Mouse (Mus musculus) lung, adult 18-20 months (tissue): ENCODE results near the gene Nfia.

Source experiments
- DNase-seq, 2 experiments: peaks; one replicate each; pipeline ENCODE4 v3.0.0; 2022; ENCODE audit warnings: mixed read lengths in 2 of 2

The Nfia gene

GRCm38 (mm10) chr4:97784236-97784635 lies 11.7 kb downstream of the Nfia start:
- no peak for DNase-seq

DNA sequence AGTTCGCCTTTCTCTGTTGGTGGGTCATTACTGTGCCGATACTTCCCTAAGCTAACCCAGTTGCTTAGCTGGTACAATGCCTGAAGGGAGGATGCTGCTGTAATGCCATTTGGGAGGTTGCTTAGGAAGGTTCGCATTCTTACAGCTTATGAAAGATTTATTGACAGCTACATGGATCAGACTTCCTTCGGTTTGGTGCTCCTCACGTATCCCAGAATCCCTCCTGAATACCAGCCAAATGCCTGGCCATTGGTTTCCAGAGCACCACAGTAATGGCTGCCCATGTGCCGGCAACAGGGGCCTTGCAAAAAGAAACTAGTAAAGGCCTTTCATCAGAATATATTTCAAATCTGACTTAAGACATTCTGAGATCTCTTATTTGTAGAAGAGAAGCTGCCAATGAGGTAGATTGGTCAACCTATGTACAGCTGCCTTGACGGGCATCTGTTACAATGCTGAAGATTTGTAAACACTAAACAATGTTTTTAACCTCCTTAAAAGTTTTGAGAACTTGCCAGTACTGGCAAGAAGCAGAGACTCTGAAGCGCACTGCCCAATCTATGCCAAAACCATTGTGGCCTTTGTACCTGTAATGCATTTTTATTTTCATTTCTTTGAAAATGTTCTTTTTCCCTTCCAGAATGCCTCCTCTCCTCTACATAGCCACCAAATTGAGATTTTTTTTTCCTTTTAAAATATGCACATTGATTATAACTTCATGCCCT lies 13.2 kb downstream of the Nfia start:
- DNase-seq = no peak

GRCm38 (mm10) chr4:97786571-97786970 lies 14.0 kb downstream of the Nfia start:
- no peak for DNase-seq

DNA sequence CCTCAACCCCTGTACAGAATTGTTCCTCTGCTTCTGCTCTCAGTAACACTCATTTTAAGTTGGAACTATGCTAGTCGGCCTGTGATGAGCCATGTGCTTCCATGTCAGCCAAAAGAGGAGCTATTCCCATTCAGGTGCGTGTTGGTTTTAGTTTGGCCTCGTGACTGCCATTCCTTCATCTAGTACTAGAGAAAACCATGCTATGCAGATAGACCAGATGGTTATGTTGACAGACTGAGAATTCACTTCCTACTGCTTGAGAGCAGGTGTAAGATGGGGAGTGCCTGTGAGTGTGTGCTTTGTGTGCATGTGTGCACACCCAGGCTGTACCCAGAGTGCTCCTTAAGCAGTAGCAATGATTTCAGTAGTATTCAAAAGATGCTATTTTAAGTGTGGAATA lies 15.0 kb downstream of the Nfia start:
- peak; percentile 34 to 60 for DNase-seq

DNA sequence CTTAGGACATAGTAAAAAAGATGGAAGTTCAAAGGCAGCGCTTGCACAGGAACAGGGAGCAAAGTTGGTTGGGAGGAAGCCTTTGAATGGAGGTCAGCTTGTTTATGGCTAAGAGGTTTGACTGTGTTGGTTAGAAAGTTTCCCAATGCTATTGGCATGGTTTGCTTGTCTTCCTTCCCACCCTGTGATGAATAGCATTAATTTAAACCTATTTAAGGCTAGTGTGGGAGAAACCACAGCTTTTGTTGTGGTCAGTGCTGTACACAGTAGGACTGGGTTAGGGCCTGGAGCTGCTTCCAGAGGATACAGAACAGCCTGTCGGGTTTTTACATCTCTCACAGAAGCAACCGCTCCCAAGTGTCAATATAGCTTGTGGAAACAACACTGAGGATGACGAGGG lies 16.0 kb downstream of the Nfia start:
- DNase-seq = no peak

GRCm38 (mm10) chr4:97793931-97794330 lies 21.4 kb downstream of the Nfia start:
- no peak for DNase-seq

GRCm38 (mm10) chr4:97794865-97795264 lies 22.3 kb downstream of the Nfia start:
- DNase-seq = no peak

DNA sequence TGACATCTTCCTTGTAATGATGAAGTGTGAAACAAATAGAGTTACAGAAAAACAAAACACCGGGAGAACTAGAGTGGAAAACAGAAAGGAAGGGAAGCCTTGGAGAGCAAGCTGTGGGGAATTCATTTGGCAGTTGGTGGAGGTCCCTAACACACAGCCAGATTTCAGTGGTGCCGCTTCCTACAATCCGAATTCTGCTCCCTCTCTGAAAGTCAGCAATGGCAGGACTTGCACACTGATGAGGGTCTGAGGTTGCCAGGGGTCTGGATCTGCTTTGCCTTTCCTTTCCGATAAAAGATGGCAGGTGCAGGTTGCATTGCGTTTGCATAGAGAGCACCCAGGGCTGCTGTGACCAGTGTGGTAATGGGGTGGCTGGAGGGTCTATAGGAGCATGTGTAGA lies 23.4 kb downstream of the Nfia start:
- DNase-seq = no peak

- DNase-seq = no peak
Measured at GRCm38 (mm10) chr4:97796505-97796904, 24.0 kb downstream of the Nfia start.

- DNase-seq = no peak
Measured at GRCm38 (mm10) chr4:97803791-97804190, 31.3 kb downstream of the Nfia start.

DNA sequence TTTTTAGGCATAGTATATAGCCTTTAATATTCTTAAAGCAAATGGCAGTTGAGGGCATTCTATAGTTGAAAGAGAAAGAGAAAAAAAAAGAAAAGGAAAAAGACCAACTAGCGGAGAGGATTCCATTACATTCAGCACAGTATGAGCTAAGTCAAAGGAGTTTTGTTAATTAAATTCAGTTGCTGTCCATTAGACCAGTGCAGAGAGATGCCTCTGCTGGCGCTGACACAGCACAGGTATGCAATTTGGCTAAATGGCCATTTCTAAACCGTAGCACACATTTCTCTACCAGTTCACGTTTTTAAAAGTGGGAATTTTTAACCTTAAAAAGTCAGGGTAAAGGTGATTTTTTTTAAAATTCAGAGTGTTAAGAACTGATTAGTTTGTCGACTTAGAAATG lies 32.1 kb downstream of the Nfia start:
- no peak for DNase-seq

GRCm38 (mm10) chr4:97805255-97805654 lies 32.7 kb downstream of the Nfia start:
- no peak for DNase-seq

- no peak for DNase-seq
Measured at GRCm38 (mm10) chr4:97805896-97806808, 33.6 kb downstream of the Nfia start.

DNA sequence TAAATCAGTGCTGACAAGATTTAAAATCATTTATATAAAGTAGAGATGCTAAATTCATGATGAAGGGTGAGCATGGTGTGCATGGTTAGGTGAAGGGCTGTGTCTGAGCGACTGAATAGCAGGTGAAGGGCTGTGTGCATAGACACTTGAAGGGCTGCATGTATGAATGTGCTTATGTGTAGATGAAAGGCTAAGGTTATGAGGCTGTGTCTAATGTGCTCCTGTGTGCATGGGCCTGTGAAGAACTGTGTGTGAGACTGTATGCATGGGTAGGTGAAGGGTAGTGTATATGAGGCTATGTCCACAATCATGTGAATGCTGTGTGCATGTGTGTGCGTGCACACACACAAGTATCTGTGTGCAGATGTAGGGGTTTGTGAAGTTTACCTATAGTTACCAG lies 34.4 kb downstream of the Nfia start:
- DNase-seq = no peak

DNA sequence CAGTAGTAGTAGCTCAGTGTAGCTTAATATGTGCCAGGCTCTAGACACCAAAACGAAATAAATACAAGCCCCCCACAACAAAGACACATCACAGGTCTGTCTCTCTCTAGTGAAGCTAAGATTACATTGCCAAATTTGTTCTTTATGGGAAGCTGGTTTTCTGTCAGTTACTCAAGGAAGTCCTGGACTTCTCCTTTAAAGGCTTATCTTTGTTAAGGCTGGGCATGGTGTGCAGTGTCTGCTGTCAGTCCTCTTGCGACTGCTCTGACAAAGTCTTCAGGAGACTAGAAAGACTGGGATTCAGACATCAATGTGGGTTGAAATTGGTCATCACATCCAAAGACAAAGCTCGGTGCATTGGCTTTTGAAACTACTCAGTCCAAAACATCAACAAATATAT lies 36.4 kb downstream of the Nfia start:
- DNase-seq = no peak

GRCm38 (mm10) chr4:97809582-97810295 lies 37.2 kb downstream of the Nfia start:
- peak in 1 of 2 experiments; percentile 56 for DNase-seq

DNA sequence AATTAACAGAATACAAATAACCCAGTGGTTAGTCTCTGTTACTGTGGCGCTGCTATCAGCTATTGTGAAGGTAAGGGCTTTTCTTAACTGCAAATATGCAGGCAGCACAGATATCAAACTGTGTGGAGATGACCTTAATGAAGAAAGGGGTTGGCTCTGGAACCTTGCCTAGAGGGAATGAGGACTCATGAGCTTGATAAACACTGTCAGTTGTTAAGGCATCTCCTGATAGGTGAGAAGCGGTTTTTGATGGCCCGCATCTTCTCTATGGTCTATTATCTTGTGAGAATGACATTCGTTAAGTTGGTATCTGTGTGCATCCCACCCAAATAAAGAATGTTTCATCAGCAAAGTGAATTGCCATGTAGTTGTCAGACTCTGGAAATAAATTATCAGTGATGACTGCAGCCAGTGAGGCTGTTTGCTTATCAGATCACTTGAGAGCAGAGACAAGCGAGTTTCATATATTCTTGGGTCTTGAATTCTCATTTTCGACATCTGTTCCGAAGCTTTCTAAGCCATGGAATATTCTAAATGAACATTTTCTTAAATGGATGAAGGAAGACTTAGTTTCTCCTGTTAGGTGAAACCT lies 37.9 kb downstream of the Nfia start:
- no peak for DNase-seq

DNA sequence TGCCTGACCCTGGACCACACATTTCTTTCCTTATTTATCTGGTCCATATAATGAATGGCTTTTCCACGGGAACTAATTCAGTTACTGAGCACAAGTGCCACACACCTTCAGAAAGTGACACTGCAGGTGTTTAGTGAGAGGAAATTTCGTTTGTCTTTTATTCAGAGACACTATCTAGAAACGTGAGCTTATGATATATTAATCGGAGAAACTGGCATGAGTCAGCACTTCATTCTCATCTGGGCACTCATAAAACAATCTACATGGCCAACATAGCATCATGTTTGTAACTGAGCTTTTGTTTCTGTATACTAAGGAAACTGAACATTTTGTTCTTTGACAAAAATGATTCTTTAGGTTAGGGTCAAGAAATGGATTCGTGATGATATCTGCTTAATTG lies 40.5 kb downstream of the Nfia start:
- DNase-seq = no peak

DNA sequence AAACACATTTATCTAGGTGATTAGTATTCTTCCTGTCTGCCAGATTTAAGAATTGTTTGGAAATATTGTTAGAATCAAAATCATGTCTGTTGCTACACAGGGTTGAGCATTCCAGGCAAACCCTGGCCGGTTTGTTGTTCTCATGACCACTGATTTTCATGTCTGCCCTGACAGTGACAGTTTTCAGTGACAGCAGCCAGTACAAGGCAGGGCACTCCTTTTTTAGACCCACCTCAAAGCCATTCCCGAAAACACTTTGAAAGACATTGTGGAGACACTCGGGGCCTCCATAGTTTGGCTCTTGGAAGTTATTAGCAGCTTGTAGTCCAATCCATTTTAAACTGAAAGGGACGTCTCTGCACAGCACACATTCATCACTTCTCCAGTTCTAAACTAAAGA lies 41.5 kb downstream of the Nfia start:
- no peak for DNase-seq

GRCm38 (mm10) chr4:97814515-97814914 lies 42.0 kb downstream of the Nfia start:
- peak; percentile 51 to 66 for DNase-seq

DNA sequence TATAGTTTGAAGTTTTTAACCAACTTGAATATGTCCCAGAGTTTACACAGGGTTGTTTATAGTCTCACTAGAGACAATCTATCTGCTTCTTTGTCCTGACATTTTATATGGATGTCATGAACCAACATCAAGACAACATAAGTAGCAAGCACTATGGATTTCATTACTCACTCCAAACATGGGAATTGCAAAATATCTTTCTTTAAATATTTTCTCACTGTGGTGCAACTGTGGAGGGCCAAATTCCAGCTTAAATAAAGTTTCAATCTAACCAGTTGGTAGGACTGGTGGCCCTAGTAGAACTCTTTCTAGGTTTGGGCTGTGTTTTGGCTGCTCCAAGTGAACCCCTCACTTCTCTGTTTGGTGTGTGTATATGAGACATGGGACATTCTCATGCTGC lies 43.5 kb downstream of the Nfia start:
- DNase-seq = no peak

DNA sequence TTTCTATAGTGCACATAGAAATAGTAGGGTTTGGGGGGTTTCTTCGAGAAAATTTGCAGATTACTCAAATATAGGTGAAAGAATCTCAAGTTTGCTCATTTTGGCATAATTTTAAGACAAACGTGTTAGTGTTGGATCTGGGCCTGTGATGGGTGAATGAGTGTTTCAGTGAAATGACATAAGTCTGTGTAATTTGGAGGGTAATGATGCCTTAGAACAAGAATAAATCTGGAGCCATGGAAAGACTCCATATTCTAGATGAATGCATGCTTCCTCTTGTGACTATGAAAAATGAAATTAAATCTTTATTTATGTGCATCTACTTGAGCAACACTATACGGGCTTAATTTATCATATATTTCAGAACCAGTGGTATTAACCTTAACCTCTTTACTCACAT lies 44.2 kb downstream of the Nfia start:
- DNase-seq = no peak

GRCm38 (mm10) chr4:97817741-97818140 lies 45.2 kb downstream of the Nfia start:
- no peak for DNase-seq
